Mouse (Mus musculus) forebrain, embryonic 12.5 days (tissue): ENCODE data around the gene Wfdc12. TPM values are rescaled to one million over a fixed set of nuclear protein-coding genes. Genes with fewer than 3 reads are reported as not detected.
"Not testable (repeated sequence)": the region's sequence is repeated elsewhere in the genome, so short reads cannot be mapped to it uniquely, and the experiment has no call there.

ENCODE experiments used
- ATAC-seq: fragments of 200-750 bp; cut with Nextera tagmentation; 2 replicates; pipeline ENCODE4 v1.8.0; 2017; ENCODE audit warnings: moderate TSS enrichment; ENCODE audit not compliant: low FRiP score
- H3K27ac ChIP-seq: fragments of 300-500 bp; sonication (generic); 2 replicates; pipeline ENCODE4 v1.5.1; 2016; ENCODE audit warnings: mild to moderate bottlenecking
- H3K27me3 ChIP-seq: fragments of 300-500 bp; sonication (generic); 2 replicates; pipeline ENCODE4 v1.6.1; 2016; ENCODE audit warnings: mild to moderate bottlenecking
- H3K36me3 ChIP-seq: fragments of 300-500 bp; sonication (generic); replicated peaks from 2 replicates; pipeline ENCODE4 v1.6.1; 2016; ENCODE audit warnings: mild to moderate bottlenecking
- H3K4me1 ChIP-seq: fragments of 300-500 bp; sonication (generic); 2 replicates; pipeline ENCODE4 v1.6.1; 2016
- H3K4me2 ChIP-seq: fragments of 300-500 bp; sonication (generic); 2 replicates; pipeline ENCODE4 v1.6.1; 2016; ENCODE audit warnings: mild to moderate bottlenecking, moderate library complexity
- H3K4me3 ChIP-seq: fragments of 300-500 bp; sonication (generic); replicated peaks from 2 replicates; pipeline ENCODE4 v1.5.1; 2016; ENCODE audit warnings: mild to moderate bottlenecking
- H3K9ac ChIP-seq: fragments of 300-500 bp; sonication (generic); 2 replicates; pipeline ENCODE4 v1.6.1; 2016; ENCODE audit warnings: mild to moderate bottlenecking
- H3K9me3 ChIP-seq: fragments of 300-500 bp; sonication (generic); 2 replicates; pipeline ENCODE4 v1.6.1; 2016
- WGBS: fragments of 180-500 bp; shearing (Covaris S2); methylation state at CpG from one replicate; pipeline ENCODE4 v1.1.7; 2016; 5-methylcytosine and 5-hydroxymethylcytosine counted together
- polyA plus RNA-seq: library from polyadenylated mRNA; unstranded; fragments of >200 nt; fragmentation: Nextera tagmentation; extraction: Ambion mirVana; gene quantifications from 2 replicates; pipeline ENCODE4 v1.2.1, GENCODE M21; 2016

The Wfdc12 gene
- not detected in 2 replicates for polyA plus RNA-seq

DNA sequence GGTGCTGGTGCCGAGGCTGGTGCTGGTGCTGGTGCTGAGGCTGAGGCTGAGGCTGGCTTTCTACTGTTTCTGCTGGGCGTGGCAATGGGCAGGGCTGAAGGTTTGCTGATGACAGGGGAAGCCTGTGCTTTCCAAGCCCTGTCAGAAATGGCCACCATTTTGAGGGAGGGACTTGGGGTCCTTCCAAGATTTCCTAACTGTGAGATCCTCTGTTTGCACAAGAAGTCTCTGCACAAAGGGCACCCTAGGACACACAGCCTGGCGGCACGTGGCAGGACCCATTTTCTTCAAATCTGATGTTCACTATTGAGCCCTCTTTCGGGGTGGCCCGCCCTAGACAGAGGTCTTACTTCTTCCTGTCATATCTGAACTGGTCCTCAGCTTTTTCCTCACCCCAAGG lies at the start of gene Wfdc12:
Gene Wfdc12, minus strand, starts transcription at position 33 of the 400 bp plus-strand sequence.
- no peaks in the 10 kb centered on the region for H3K36me3 ChIP-seq
- no peak within 1 kb of the TSS for H3K4me2 ChIP-seq
- H3K4me3 ChIP-seq = no peak within 1 kb of the TSS
- H3K27me3 ChIP-seq = 0 out of 2 replicates have a peak, but pooled peaks cover under 1% of the 10 kb centered on the region
- no peak within 1 kb of the TSS for H3K27ac ChIP-seq
- no peaks in the 10 kb centered on the region for H3K4me1 ChIP-seq
- ATAC-seq = no peak
- 86% methylated on average over 6 of the region's 6 CpGs for WGBS
- no peak within 1 kb of the TSS for H3K9ac ChIP-seq
- no peaks in the 10 kb centered on the region for H3K9me3 ChIP-seq

DNA sequence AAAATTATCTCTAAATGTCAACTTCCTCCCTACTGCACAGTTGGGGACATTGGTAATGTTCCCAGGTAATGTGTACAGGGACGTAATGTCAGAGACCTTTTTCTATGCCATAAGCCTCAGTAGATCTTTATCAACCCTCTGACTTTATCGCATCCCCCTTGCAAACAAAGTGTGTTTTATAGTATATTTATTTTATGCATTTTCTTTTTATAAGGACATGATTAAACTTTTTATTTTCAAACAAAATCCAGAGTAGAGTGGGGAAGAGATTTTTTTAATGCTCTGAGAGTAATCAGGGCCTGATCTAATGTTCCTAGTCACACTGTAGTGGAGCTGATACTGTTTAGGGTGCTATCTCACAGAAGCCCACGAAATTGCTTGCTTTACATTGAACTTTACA lies 48.0 kb upstream of the Wfdc12 start, which contains the start of gene Svs2:
Gene Svs2, minus strand, starts transcription at position 101 of the 400 bp plus-strand sequence.
- no peaks in the 10 kb centered on the region for H3K9me3 ChIP-seq
- H3K4me2 ChIP-seq = no peak within 1 kb of the TSS
- H3K4me3 ChIP-seq = no peak within 1 kb of the TSS
- H3K9ac ChIP-seq = no peak within 1 kb of the TSS
- H3K4me1 ChIP-seq = no peaks in the 10 kb centered on the region
- H3K27me3 ChIP-seq = no peaks in the 10 kb centered on the region
- ATAC-seq = no peak
- 88% methylated on average over 3 of the region's 3 CpGs for WGBS
- H3K36me3 ChIP-seq = no peaks in the 10 kb centered on the region
- no peak within 1 kb of the TSS for H3K27ac ChIP-seq

GRCm38 (mm10) chr2:164232671-164233070 lies 42.3 kb upstream of the Wfdc12 start:
- no peak overlapping the region for H3K4me2 ChIP-seq
- no peaks in the 10 kb centered on the region for H3K4me1 ChIP-seq
- ATAC-seq = no peak
- H3K27ac ChIP-seq = no peak overlapping the region
- no peaks in the 10 kb centered on the region for H3K27me3 ChIP-seq
- H3K4me3 ChIP-seq = no peak overlapping the region
- WGBS = 88% methylated on average over 8 of the region's 8 CpGs
- H3K9ac ChIP-seq = no peak overlapping the region
- no peaks in the 10 kb centered on the region for H3K9me3 ChIP-seq
- H3K36me3 ChIP-seq = no peaks in the 10 kb centered on the region

DNA sequence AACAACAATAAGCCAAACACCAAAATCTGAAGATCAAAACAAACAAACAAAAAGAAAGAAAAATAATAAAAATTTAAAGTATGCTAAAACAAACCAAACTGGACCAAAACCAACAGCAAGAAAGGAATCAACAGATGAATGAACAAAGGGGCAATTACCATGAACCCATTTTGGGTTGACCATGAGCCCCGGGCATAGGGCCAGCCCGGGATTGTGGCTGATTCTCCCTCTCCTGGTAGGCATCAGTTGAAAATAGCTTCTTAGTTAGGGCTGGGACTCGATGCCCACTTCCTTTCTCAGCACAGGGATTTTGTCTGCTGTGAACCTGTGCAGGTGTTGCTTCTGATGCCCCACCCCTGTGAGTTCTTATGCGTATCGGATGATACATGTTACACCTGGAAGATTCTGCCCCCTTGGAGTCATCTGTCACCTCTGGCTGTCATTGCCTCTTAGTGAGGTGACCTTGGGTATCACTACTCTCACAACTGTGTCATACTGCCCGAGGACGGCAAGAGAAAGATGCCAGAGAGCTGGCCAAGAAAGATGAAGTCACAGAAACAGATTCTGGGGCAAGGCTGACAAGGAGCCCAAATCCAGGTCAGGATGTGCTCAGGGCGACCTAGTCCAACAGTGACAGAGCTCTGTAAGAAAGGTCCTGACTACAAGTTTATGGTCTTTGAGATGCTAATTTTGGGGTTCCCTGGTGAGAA lies 38.1 kb upstream of the Wfdc12 start:
- H3K4me2 ChIP-seq = no peak overlapping the region
- no peak for ATAC-seq
- H3K27me3 ChIP-seq = no peaks in the 10 kb centered on the region
- no peaks in the 10 kb centered on the region for H3K36me3 ChIP-seq
- no peak overlapping the region for H3K4me3 ChIP-seq
- H3K9ac ChIP-seq = no peak overlapping the region
- 90% methylated on average over 8 of the region's 8 CpGs for WGBS
- H3K9me3 ChIP-seq = no peaks in the 10 kb centered on the region
- H3K4me1 ChIP-seq = no peaks in the 10 kb centered on the region
- no peak overlapping the region for H3K27ac ChIP-seq

DNA sequence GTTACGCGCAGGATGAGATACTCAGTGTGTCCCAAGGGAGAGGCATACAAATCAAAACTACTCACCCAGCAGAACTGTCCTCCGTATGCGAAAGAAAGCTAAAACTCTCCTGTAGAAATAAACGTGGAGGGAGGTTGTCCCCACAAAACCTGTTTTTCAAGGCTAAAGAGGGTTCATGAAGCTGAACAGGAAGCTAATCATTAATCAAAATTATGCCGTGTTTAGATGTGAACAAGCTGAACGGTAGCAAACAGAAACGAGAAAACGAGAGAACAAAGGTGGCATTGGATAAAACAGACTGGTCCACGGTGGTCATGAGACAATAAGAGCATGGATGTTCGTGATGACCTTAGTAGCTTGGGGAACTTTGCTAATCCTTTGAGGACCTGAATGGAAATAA lies 31.1 kb upstream of the Wfdc12 start, which contains the start of gene Wfdc15b:
Gene Wfdc15b, minus strand, starts transcription at position 139 of the 400 bp plus-strand sequence.
- no peak within 1 kb of the TSS for H3K4me3 ChIP-seq
- H3K9ac ChIP-seq = no peak within 1 kb of the TSS
- H3K36me3 ChIP-seq = no peaks in the 10 kb centered on the region
- H3K4me2 ChIP-seq = no peak within 1 kb of the TSS
- no peaks in the 10 kb centered on the region for H3K27me3 ChIP-seq
- no peak for ATAC-seq
- H3K9me3 ChIP-seq = no peaks in the 10 kb centered on the region
- WGBS = 89% methylated on average over 11 of the region's 11 CpGs
- H3K27ac ChIP-seq = no peak within 1 kb of the TSS
- no peaks in the 10 kb centered on the region for H3K4me1 ChIP-seq

- Histone ChIP-seq H3K36me3 (no peaks in the 10 kb centered on the region), H3K4me1 (no peaks in the 10 kb centered on the region), H3K9me3 (no peaks in the 10 kb centered on the region), H3K27ac (no peak overlapping the region), H3K4me2 (no peak overlapping the region), H3K9ac (no peak overlapping the region), H3K27me3 (no peaks in the 10 kb centered on the region), H3K4me3 (no peak overlapping the region)
- no peak for ATAC-seq
- 85% methylated on average over 9 of the region's 9 CpGs for WGBS
Observed at GRCm38 (mm10) chr2:164219295-164219694, 28.9 kb upstream of the Wfdc12 start.

GRCm38 (mm10) chr2:164212711-164213110 lies 22.3 kb upstream of the Wfdc12 start:
- Histone ChIP-seq H3K9me3 (no peaks in the 10 kb centered on the region), H3K4me2 (no peak overlapping the region), H3K4me3 (no peak overlapping the region), H3K9ac (no peak overlapping the region), H3K4me1 (no peaks in the 10 kb centered on the region), H3K27ac (no peak overlapping the region), H3K36me3 (no peaks in the 10 kb centered on the region), H3K27me3 (no peaks in the 10 kb centered on the region)
- WGBS = 87% methylated on average over 5 of the region's 5 CpGs
- no peak for ATAC-seq

- Histone ChIP-seq H3K4me2 (no peak overlapping the region), H3K36me3 (no peaks in the 10 kb centered on the region), H3K4me1 (no peaks in the 10 kb centered on the region), H3K27me3 (no peaks in the 10 kb centered on the region), H3K4me3 (no peak overlapping the region), H3K9ac (no peak overlapping the region), H3K9me3 (no peaks in the 10 kb centered on the region), H3K27ac (no peak overlapping the region)
- ATAC-seq = no peak
- 83% methylated on average over 4 of the region's 4 CpGs for WGBS
Observed at GRCm38 (mm10) chr2:164210892-164211291, 20.5 kb upstream of the Wfdc12 start.

DNA sequence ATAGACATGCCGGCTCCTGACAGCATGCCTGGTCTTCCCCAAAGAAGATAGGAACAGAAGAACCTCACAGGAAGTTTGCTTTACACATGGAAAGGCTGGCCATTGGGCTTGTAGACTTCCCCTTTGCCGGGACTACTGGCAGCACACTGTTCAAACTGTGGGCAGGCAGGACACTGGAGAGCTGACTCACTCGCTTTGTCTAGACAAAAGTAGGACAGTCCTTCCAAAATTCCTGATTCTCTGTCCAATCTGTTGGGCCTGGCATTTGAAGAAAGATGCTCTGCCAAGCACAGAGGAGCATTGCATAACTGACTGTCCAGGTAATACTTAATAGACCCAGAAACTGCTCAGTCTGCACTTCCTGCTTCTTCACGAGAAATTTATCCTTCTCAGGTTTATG lies 16.3 kb upstream of the Wfdc12 start:
- whole genome bisulfite sequencing = 86% methylated on average over 4 of the region's 4 CpGs

GRCm38 (mm10) chr2:164206011-164206410 lies 15.6 kb upstream of the Wfdc12 start:
- H3K4me1 ChIP-seq, H3K27me3 ChIP-seq, H3K9ac ChIP-seq, H3K27ac ChIP-seq, H3K9me3 ChIP-seq, H3K4me3 ChIP-seq, ATAC-seq, H3K4me2 ChIP-seq, H3K36me3 ChIP-seq: not testable (repeated sequence)
- 90% methylated on average over 10 of the region's 10 CpGs for WGBS

More for the DNA sequence above, 16.3 kb upstream of the Wfdc12 start:
- Histone ChIP-seq H3K36me3 (no peaks in the 10 kb centered on the region), H3K4me1 (no peaks in the 10 kb centered on the region), H3K27ac (no peak overlapping the region), H3K4me2 (no peak overlapping the region), H3K9me3 (no peaks in the 10 kb centered on the region), H3K4me3 (no peak overlapping the region), H3K9ac (no peak overlapping the region), H3K27me3 (no peaks in the 10 kb centered on the region)
- no peak for ATAC-seq

GRCm38 (mm10) chr2:164199626-164200327 lies 9.4 kb upstream of the Wfdc12 start, which contains the start of gene Wfdc15a:
TSS of gene Wfdc15a (minus strand) at chr2:164200130.
- Histone ChIP-seq H3K9me3 (no peaks in the 10 kb centered on the region), H3K27me3 (no peaks in the 10 kb centered on the region), H3K36me3 (no peaks in the 10 kb centered on the region), H3K9ac (no peak within 1 kb of the TSS), H3K4me3 (no peak within 1 kb of the TSS), H3K27ac (no peak within 1 kb of the TSS), H3K4me2 (no peak within 1 kb of the TSS), H3K4me1 (no peaks in the 10 kb centered on the region)
- WGBS = 83% methylated on average over 20 of the region's 20 CpGs
- no peak for ATAC-seq

DNA sequence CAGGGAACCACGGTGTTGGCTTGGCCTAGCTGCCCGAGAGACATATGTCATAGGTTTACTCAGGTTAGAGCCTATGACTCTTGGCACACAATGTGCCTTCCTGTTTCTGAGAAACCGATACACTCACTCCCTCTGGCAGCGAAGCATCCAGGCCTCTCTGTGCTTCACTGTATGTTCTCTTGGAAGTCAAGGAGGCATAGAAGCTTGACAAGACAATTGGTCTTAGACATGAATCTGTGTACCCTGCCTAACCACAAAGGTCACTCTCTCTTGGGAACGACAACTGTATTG lies 6.2 kb upstream of the Wfdc12 start:
- no peaks in the 10 kb centered on the region for H3K36me3 ChIP-seq
- H3K4me3 ChIP-seq = no peak overlapping the region
- no peaks in the 10 kb centered on the region for H3K27me3 ChIP-seq
- no peak overlapping the region for H3K27ac ChIP-seq
- WGBS = 85% methylated on average over 5 of the region's 5 CpGs
- H3K4me2 ChIP-seq = no peak overlapping the region
- no peak for ATAC-seq
- H3K4me1 ChIP-seq = no peaks in the 10 kb centered on the region
- H3K9me3 ChIP-seq = no peaks in the 10 kb centered on the region
- H3K9ac ChIP-seq = no peak overlapping the region
